8 mouse cellular contexts compared by ENCODE assay signal in the genomic region with DNA sequence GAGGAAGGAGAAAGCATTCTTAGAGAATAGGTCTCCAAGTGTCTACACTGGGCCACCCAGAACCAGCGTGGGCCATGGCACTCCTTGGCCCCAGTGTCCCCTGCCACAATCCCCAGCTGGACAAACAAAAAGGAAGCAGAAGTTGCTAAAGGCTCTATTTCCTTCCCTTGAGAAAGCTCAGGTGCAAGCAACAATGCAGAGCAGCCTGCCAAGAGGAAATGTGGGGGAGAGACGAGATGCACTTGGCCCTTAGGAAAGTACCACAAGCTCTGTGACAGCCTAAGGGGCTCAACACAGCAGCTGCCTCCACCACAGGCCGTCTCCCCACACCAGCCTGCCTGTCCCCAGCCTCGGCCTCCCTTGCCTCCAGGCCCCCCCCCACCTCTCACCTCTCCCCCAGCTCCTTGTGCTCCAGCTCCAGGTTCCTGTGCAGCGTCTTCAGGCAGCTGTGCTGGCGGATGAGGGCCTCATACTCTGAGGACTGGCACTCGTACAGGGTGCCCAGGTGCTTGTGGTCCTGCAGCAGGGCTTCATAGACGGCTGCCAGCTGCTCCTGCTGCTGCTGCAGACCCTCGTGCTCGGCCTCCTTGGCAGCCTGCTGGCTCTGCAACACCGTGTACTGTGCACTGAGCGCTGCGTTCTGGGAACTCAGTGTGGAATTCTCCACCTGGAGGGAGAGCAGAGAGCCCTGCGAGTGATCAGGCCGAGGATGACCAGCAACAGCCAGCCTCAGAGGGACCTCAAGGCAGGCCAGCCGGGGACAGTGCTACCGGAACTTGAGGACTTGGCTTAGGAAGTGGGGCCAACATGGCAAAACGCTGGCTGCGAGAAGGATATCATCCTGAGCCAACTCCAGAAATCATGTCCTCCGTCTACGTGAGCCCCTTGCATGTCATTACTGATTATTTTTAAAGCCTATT. TPM values are rescaled to one million over a fixed set of nuclear protein-coding genes. Genes with fewer than 3 reads are reported as not detected.
DNase-seq lines count a peak whose midpoint lies in the region; ATAC-seq lines count a peak whose summit lies in the region.

No protein-coding gene starts in this region.

- 0 out of 2 replicates have a peak overlapping the region, but pooled peaks have one; percentile 21 for H3K9ac ChIP-seq in embryonic facial prominence, embryonic 13.5 days
- H3K9ac ChIP-seq in hindbrain, embryonic 15.5 days: no peak overlapping the region

- 82% methylated on average over 21 of the region's 21 CpGs for WGBS in heart, embryonic 10.5 days
- 68% methylated on average over 21 of the region's 21 CpGs for WGBS in embryonic facial prominence, embryonic 13.5 days
- 67% methylated on average over 21 of the region's 21 CpGs for WGBS in hindbrain, embryonic 15.5 days

- ATAC-seq in embryonic facial prominence, embryonic 13.5 days (ENCODE audit: insufficient number of reproducible peaks, insufficient read depth, low FRiP score, low TSS enrichment, low read depth): 0 out of 2 replicates have a peak, but pooled peaks have one; percentile 16
- ATAC-seq in hindbrain, embryonic 15.5 days (ENCODE audit: low FRiP score, low read depth): no peak
- ATAC-seq in cerebellum, adult (ENCODE audit: insufficient number of reproducible peaks, low FRiP score, low TSS enrichment): no peak

- H3K9me3 ChIP-seq in heart, embryonic 10.5 days: no peaks in the 10 kb centered on the region
- no peaks in the 10 kb centered on the region for H3K9me3 ChIP-seq in embryonic facial prominence, embryonic 13.5 days
- no peaks in the 10 kb centered on the region for H3K9me3 ChIP-seq in hindbrain, embryonic 15.5 days

- peak; percentile 98 for DNase-seq in heart, adult 11 months
- DNase-seq in heart, embryonic 10.5 days (ENCODE audit: low spot score): no peak
- DNase-seq in lung, postnatal 14 days: peak; percentile 20
- DNase-seq in ovary, postnatal 14 days (ENCODE audit: low spot score): no peak
- no peak for DNase-seq in spleen, postnatal 4 days (ENCODE audit: low spot score in 2 of 2)

- H3K36me3 ChIP-seq in heart, embryonic 10.5 days: no peaks in the 10 kb centered on the region
- no peaks in the 10 kb centered on the region; the same call in 1 of the 2 replicates for H3K36me3 ChIP-seq in embryonic facial prominence, embryonic 13.5 days
- peaks cover 18% of the 10 kb centered on the region for H3K36me3 ChIP-seq in hindbrain, embryonic 15.5 days

- H3K4me1 ChIP-seq in heart, embryonic 10.5 days: 0 out of 2 replicates have a peak, but pooled peaks cover 3% of the 10 kb centered on the region
- H3K4me1 ChIP-seq in embryonic facial prominence, embryonic 13.5 days: peaks cover 11% of the 10 kb centered on the region; the same call in 1 of the 2 replicates
- H3K4me1 ChIP-seq in hindbrain, embryonic 15.5 days (replicated peaks): 0 out of 2 replicates have a peak, but pooled peaks cover 11% of the 10 kb centered on the region

- no peak overlapping the region for H3K4me3 ChIP-seq in heart, embryonic 10.5 days
- H3K4me3 ChIP-seq in embryonic facial prominence, embryonic 13.5 days: no peak overlapping the region
- no peak overlapping the region for H3K4me3 ChIP-seq in hindbrain, embryonic 15.5 days

- peaks cover 71% of the 10 kb centered on the region for H3K27me3 ChIP-seq in heart, embryonic 10.5 days (ENCODE audit: insufficient read depth, poor library complexity, severe bottlenecking)
- no peaks in the 10 kb centered on the region for H3K27me3 ChIP-seq in embryonic facial prominence, embryonic 13.5 days
- no peaks in the 10 kb centered on the region for H3K27me3 ChIP-seq in hindbrain, embryonic 15.5 days

- no peak overlapping the region for H3K4me2 ChIP-seq in embryonic facial prominence, embryonic 13.5 days
- H3K4me2 ChIP-seq in hindbrain, embryonic 15.5 days: no peak overlapping the region

- H3K27ac ChIP-seq in heart, embryonic 10.5 days: no peak overlapping the region
- H3K27ac ChIP-seq in embryonic facial prominence, embryonic 13.5 days: peak overlapping the region; percentile 77
- H3K27ac ChIP-seq in hindbrain, embryonic 15.5 days (replicated peaks): peak overlapping the region; percentile 31; the same call in 1 of the 2 replicates

RNA-seq across cellular contexts. Expression of a gene that starts 29.7 kb away (rescaled TPM):
- polyA plus RNA-seq in heart, embryonic 10.5 days (2016; fragmentation: Nextera tagmentation; extraction: Ambion mirVana): 2.5 and 5.9 TPM in 2 replicates
- polyA plus RNA-seq in embryonic facial prominence, embryonic 13.5 days (2015; fragmentation: Nextera tagmentation; extraction: Ambion mirVana): 0.62 and 0.69 TPM in 2 replicates
- 6.1 and 6.3 TPM in 2 replicates for polyA plus RNA-seq in hindbrain, embryonic 15.5 days (2015; fragmentation: Nextera tagmentation; extraction: Ambion mirVana)

Comparison
In these comparisons a context has a peak if more than half of its experiments do, and no peak if none do; other contexts are left out.
1. DNase-seq: peak in heart, adult 11 months (single experiment) and lung, postnatal 14 days (single experiment); none in heart, embryonic 10.5 days (single experiment), ovary, postnatal 14 days (single experiment) and spleen, postnatal 4 days (0 of 2).